Mouse (Mus musculus) CH12.LX (cell line): ENCODE results near the gene Adap1. TPM values are rescaled to one million over a fixed set of nuclear protein-coding genes. Genes with fewer than 3 reads are reported as not detected.

Experiments
- DNase-seq: peaks from one replicate; pipeline ENCODE4 v3.0.0-alpha.2; 2013; ENCODE audit errors: extremely low read depth
- H3K27ac ChIP-seq: 2 replicates; pipeline ENCODE4 v1.5.1; 2012; ENCODE audit warnings: low read depth, mild to moderate bottlenecking, control low read depth, moderate library complexity; ENCODE audit not compliant: insufficient read depth
- H3K27me3 ChIP-seq: replicated peaks from 2 replicates; pipeline ENCODE3; 2012; ENCODE audit warnings: inconsistent platforms
- H3K36me3 ChIP-seq, 2 experiments: replicated peaks in 1 of 2; 2 replicates each; pipeline versions ENCODE3 to v1.6.1; 2012; ENCODE audit warnings: inconsistent platforms in 1 of 2, low read length in 1 of 2, mild to moderate bottlenecking in 1 of 2, mixed read lengths in 1 of 2, moderate library complexity in 1 of 2; ENCODE audit not compliant: control insufficient read depth in 1 of 2, insufficient read depth in 1 of 2
- H3K4me1 ChIP-seq, 2 experiments: 2 replicates each; pipeline ENCODE4 v1.6.1; 2012; ENCODE audit warnings: inconsistent platforms in 1 of 2, moderate library complexity in 1 of 2; ENCODE audit not compliant: insufficient read depth in 2 of 2, control insufficient read depth in 1 of 2
- H3K4me2 ChIP-seq: 2 replicates; pipeline ENCODE4 v1.6.1; 2012; ENCODE audit warnings: low read depth, mild to moderate bottlenecking, control low read depth; ENCODE audit not compliant: poor library complexity, insufficient read depth, severe bottlenecking
- H3K4me3 ChIP-seq, 3 experiments: fragments of 150-350 bp in 1 of 3; sonication (generic) in 1 of 3; replicated peaks in 1 of 3; 2 replicates each; pipeline versions ENCODE3 to v1.5.1; 2011 to 2012; ENCODE audit warnings: low read depth in 2 of 3, low read length in 2 of 3, mild to moderate bottlenecking in 2 of 3, moderate library complexity in 2 of 3, control low read depth in 1 of 3, improper control_type of control experiment in 1 of 3, inconsistent platforms in 1 of 3, mixed read lengths in 1 of 3; ENCODE audit not compliant: poor library complexity in 1 of 3
- H3K79me2 ChIP-seq: replicated peaks from 2 replicates; pipeline ENCODE4 v1.6.1; 2012; ENCODE audit warnings: mild to moderate bottlenecking, moderate library complexity; ENCODE audit not compliant: control insufficient read depth, poor library complexity, insufficient read depth, severe bottlenecking; ENCODE audit errors: extremely low read depth
- H3K9ac ChIP-seq: 2 replicates; pipeline ENCODE4 v1.6.1; 2012; ENCODE audit warnings: low read depth, mild to moderate bottlenecking, control low read depth, moderate library complexity; ENCODE audit not compliant: insufficient read depth
- H3K9me3 ChIP-seq: replicated peaks from 2 replicates; pipeline ENCODE3; 2012; ENCODE audit warnings: low read length, inconsistent platforms, mixed read lengths
- CHD1 ChIP-seq: IDR thresholded peaks from 2 replicates; pipeline ENCODE4 v1.6.1; 2012; ENCODE audit warnings: low read depth, low read length, improper control_type of control experiment, inconsistent platforms
- CHD2 ChIP-seq: IDR thresholded peaks from 2 replicates; pipeline ENCODE4 v1.6.1; 2011; ENCODE audit warnings: low read length, improper control_type of control experiment
- ELF1 ChIP-seq: IDR thresholded peaks from 2 replicates; pipeline ENCODE4 v1.6.1; 2014; ENCODE audit warnings: low read depth, mild to moderate bottlenecking, inconsistent platforms, low read length, improper control_type of control experiment
- GABPA ChIP-seq: IDR thresholded peaks from 2 replicates; pipeline ENCODE4 v1.6.1; 2012; ENCODE audit warnings: low read depth, low read length, improper control_type of control experiment, inconsistent platforms; ENCODE audit not compliant: insufficient replicate concordance
- IRF4 ChIP-seq: IDR thresholded peaks from 2 replicates; pipeline ENCODE4 v1.6.1; 2014; ENCODE audit warnings: low read depth, mild to moderate bottlenecking, inconsistent platforms, low read length, improper control_type of control experiment
- KAT2A ChIP-seq: IDR thresholded peaks from 2 replicates; pipeline ENCODE4 v1.6.1; 2012; ENCODE audit warnings: low read length, improper control_type of control experiment, inconsistent platforms; ENCODE audit not compliant: insufficient replicate concordance
- MAFK ChIP-seq: IDR thresholded peaks from 2 replicates; pipeline ENCODE4 v1.6.1; 2011; ENCODE audit warnings: low read length, improper control_type of control experiment; ENCODE audit not compliant: insufficient replicate concordance
- MAX ChIP-seq: IDR thresholded peaks from 2 replicates; pipeline ENCODE4 v1.6.1; 2011; ENCODE audit warnings: low read length, improper control_type of control experiment
- MAZ ChIP-seq: IDR thresholded peaks from 2 replicates; pipeline ENCODE4 v1.6.1; 2012; ENCODE audit warnings: low read depth, mild to moderate bottlenecking, inconsistent platforms, low read length, improper control_type of control experiment, moderate library complexity
- MXI1 ChIP-seq: IDR thresholded peaks from 2 replicates; pipeline ENCODE4 v1.6.1; 2011; ENCODE audit warnings: mild to moderate bottlenecking, low read depth, low read length, improper control_type of control experiment
- NRF1 ChIP-seq: IDR thresholded peaks from 2 replicates; pipeline ENCODE4 v1.6.1; 2014; ENCODE audit warnings: low read depth, mild to moderate bottlenecking, inconsistent platforms, low read length, improper control_type of control experiment, moderate library complexity
- POLR2A ChIP-seq: IDR thresholded peaks from 2 replicates; pipeline ENCODE4 v1.6.1; 2011; ENCODE audit warnings: low read depth, mild to moderate bottlenecking, improper control_type of control experiment, low read length
- POLR2AphosphoS2 ChIP-seq: IDR thresholded peaks from 2 replicates; pipeline ENCODE4 v1.6.1; 2011; ENCODE audit warnings: low read depth, low read length, improper control_type of control experiment
- RCOR1 ChIP-seq: conservative IDR thresholded peaks from 2 replicates; pipeline ENCODE4 v1.6.1; 2012; ENCODE audit warnings: low read depth, mild to moderate bottlenecking, inconsistent platforms, low read length, improper control_type of control experiment
- TCF12 ChIP-seq: IDR thresholded peaks from 2 replicates; pipeline ENCODE4 v1.6.1; 2014; ENCODE audit warnings: low read depth, mild to moderate bottlenecking, inconsistent platforms, low read length, improper control_type of control experiment
- USF1 ChIP-seq: IDR thresholded peaks from 2 replicates; pipeline ENCODE4 v1.6.1; 2014; ENCODE audit warnings: low read depth, mild to moderate bottlenecking, inconsistent platforms, low read length, improper control_type of control experiment
- ZMIZ1 ChIP-seq: IDR thresholded peaks from 2 replicates; pipeline ENCODE4 v1.6.1; 2012; ENCODE audit warnings: low read depth, mild to moderate bottlenecking, inconsistent platforms, low read length, improper control_type of control experiment
- dilution Hi-C: fragments of 300-500 bp; cut with MboI; formaldehyde crosslinking; loops from 2 replicates; pipeline ENCODE4 v1.14.3; 2020; ENCODE audit warnings: low sequenced_read_pairs; ENCODE audit not compliant: extremely low pct_unique_long_range_greater_than_20kb, extremely low pct_ligation_motif_present
- in situ Hi-C: fragments of 300-500 bp; cut with MboI; formaldehyde crosslinking; loops from 3 replicates; pipeline ENCODE4 v1.14.3; 2019; ENCODE audit warnings: low sequenced_read_pairs, low pct_ligation_motif_present, low pct_unique_long_range_greater_than_20kb, mixed read lengths
- polyA plus RNA-seq: library from polyadenylated mRNA; unstranded; fragments of >175 nt; gene quantifications from 2 replicates; pipeline ENCODE4 v1.2.1, GENCODE M21; 2012; ENCODE audit warnings: low read depth; ENCODE audit not compliant: insufficient read length
- total RNA-seq, 2 experiments: library from RNA; depleted of rRNA; stranded (reverse); fragments of 300-350 nt in 1 of 2; fragments of >200 nt in 1 of 2; gene quantifications; 2 replicates each; pipeline ENCODE4 v1.2.3; 2012 to 2014

The Adap1 gene
- total and polyA plus RNA-seq, 3 experiments = 53.9 to 73.2 (median 70.7) TPM

- TF ChIP-seq MXI1 = peak; percentile 67
- peak; percentile 64; the same call in 1 of the 2 replicates for TF ChIP-seq MAZ
- peak; percentile 80; the same call in 1 of the 2 replicates for TF ChIP-seq MAX
- TF ChIP-seq IRF4 = no peak; the same call in 1 of the 2 replicates
- TF ChIP-seq RCOR1 = no peak
- TF ChIP-seq USF1 = peak; percentile 93
- no peak for TF ChIP-seq GABPA
Measured at GRCm38 (mm10) chr5:139252081-139252909, 73.1 kb downstream of the Adap1 start, which contains the start of gene Get4 (continued).

- Histone ChIP-seq H3K4me1 (peaks cover 9 to 51% of the 10 kb centered on the region in 2 experiments; a peak in 3 of 4 replicates), H3K4me3 (peak overlapping the region; percentile 62 to 81 (median 62)), H3K36me3 (peaks cover 16 to 61% of the 10 kb centered on the region in 2 experiments), H3K27ac (0 out of 2 replicates have a peak overlapping the region, but pooled peaks have one; percentile 11), H3K79me2 (peaks cover 40% of the 10 kb centered on the region), H3K4me2 (peak overlapping the region; percentile 57), H3K9ac (peak overlapping the region; percentile 65), H3K27me3 (no peaks in the 10 kb centered on the region), H3K9me3 (no peaks in the 10 kb centered on the region)
- dilution Hi-C loops = no loop called here
- in situ Hi-C loops = no loop called here
- DNase-seq = no peak
- TF ChIP-seq CHD2 (no peak), POLR2AphosphoS2 (peak; percentile 94; the same call in 1 of the 2 replicates)
- TF ChIP-seq, all 38 proteins: peak for 1
Measured at GRCm38 (mm10) chr5:139251736-139252080, 73.7 kb downstream of the Adap1 start.

GRCm38 (mm10) chr5:139251279-139251678 is 74.1 kb downstream of the Adap1 start:
- Histone ChIP-seq H3K4me3 (peak overlapping the region in 2 of 3 experiments; percentile 62 to 81), H3K27ac (no peak overlapping the region), H3K9me3 (no peaks in the 10 kb centered on the region), H3K4me2 (peak overlapping the region; percentile 57), H3K36me3 (peaks cover 19 to 61% of the 10 kb centered on the region in 2 experiments), H3K9ac (peak overlapping the region; percentile 65), H3K27me3 (no peaks in the 10 kb centered on the region), H3K4me1 (peaks cover 9 to 46% of the 10 kb centered on the region in 2 experiments; a peak in 3 of 4 replicates), H3K79me2 (peaks cover 36% of the 10 kb centered on the region)
- in situ Hi-C loops = no loop called here
- dilution Hi-C loops = no loop called here
- no peak for DNase-seq
- TF ChIP-seq MAFK = no peak
- TF ChIP-seq CHD2 = no peak
- no peak for TF ChIP-seq MXI1
- TF ChIP-seq CHD1 = no peak
- TF ChIP-seq KAT2A = no peak
- TF ChIP-seq NRF1 = no peak
- TF ChIP-seq TCF12 = no peak
- no peak for TF ChIP-seq POLR2A
- no peak for TF ChIP-seq ELF1
- TF ChIP-seq ZMIZ1 = no peak
